Mouse (Mus musculus) neutrophil, adult 5-6 weeks (primary cell): ENCODE measurements at regions not wholly inside any gene's neighbourhood (a gene's known extent, or its start where the extent isn't known, plus 50 kb on each side); places are given as distances from the start of the nearest gene placed in this dataset.
A peak's percentile ranks its signal among the peaks of the same experiment; 100 is the strongest.

Experiments
- ATAC-seq: fragments of 151-379, 151-347 bp; 2 replicates; pipeline ENCODE4 v1.8.0; 2017; ENCODE audit warnings: mild to moderate bottlenecking, moderate TSS enrichment; ENCODE audit not compliant: insufficient number of reproducible peaks, poor library complexity, low FRiP score, severe bottlenecking; ENCODE audit errors: extremely low read depth

- no peak for ATAC-seq
These were observed 99.1 kb upstream of the Ccnd2 start for GRCm38 (mm10) chr6:127250874-127251670.

GRCm38 (mm10) chr6:127251671-127251985, 99.6 kb upstream of the Ccnd2 start:
- ATAC-seq: no peak

GRCm38 (mm10) chr6:127252000-127252721, 100.2 kb upstream of the Ccnd2 start:
- no peak for ATAC-seq

GRCm38 (mm10) chr6:127253935-127254334, 101.9 kb upstream of the Ccnd2 start:
- ATAC-seq: peak; percentile 58; the same call in 1 of the 2 replicates

- no peak for ATAC-seq
These were observed 112.1 kb upstream of the Ccnd2 start for GRCm38 (mm10) chr6:127263903-127264680.

- ATAC-seq: no peak
These were observed 113.2 kb upstream of the Ccnd2 start for GRCm38 (mm10) chr6:127265063-127265775.

- ATAC-seq: peak; percentile 77
These were observed 114.2 kb upstream of the Ccnd2 start for GRCm38 (mm10) chr6:127265901-127266812.

GRCm38 (mm10) chr6:127266813-127267165, 114.8 kb upstream of the Ccnd2 start:
- ATAC-seq: no peak

GRCm38 (mm10) chr6:127269021-127269420, 117.0 kb upstream of the Ccnd2 start:
- no peak for ATAC-seq

GRCm38 (mm10) chr6:127269525-127270044, 117.6 kb upstream of the Ccnd2 start:
- no peak for ATAC-seq

GRCm38 (mm10) chr6:127270774-127271173, 118.8 kb upstream of the Ccnd2 start:
- no peak for ATAC-seq

GRCm38 (mm10) chr6:127271418-127271817, 119.4 kb upstream of the Ccnd2 start:
- no peak for ATAC-seq

GRCm38 (mm10) chr6:127272630-127273029, 120.6 kb upstream of the Ccnd2 start:
- ATAC-seq: peak; percentile 76

- no peak for ATAC-seq
These were observed 122.9 kb upstream of the Ccnd2 start for GRCm38 (mm10) chr6:127274732-127275429.

GRCm38 (mm10) chr6:127275430-127275784, 123.4 kb upstream of the Ccnd2 start:
- ATAC-seq: no peak

- no peak for ATAC-seq
These were observed 124.4 kb upstream of the Ccnd2 start for GRCm38 (mm10) chr6:127276362-127276761.

GRCm38 (mm10) chr6:127278402-127278801, 126.4 kb upstream of the Ccnd2 start:
- ATAC-seq: no peak

GRCm38 (mm10) chr6:127284226-127284625, 132.2 kb upstream of the Ccnd2 start:
- no peak for ATAC-seq
